Mouse (Mus musculus) spleen, postnatal 36 days (tissue): Measurements from ENCODE around the gene Thoc2.
"Not testable (repeated sequence)": the region's sequence is repeated elsewhere in the genome, so short reads cannot be mapped to it uniquely, and the experiment has no call there.

Experiments
- DNase-seq, 2 experiments: peaks; one replicate each; pipeline ENCODE4 v3.0.0; 2022; ENCODE audit warnings: low spot score in 2 of 2, mixed read lengths in 1 of 2

Thoc2 gene

GRCm38 (mm10) chrX:41920574-41920973 is at the start of gene Thoc2:
Thoc2 (minus strand) TSS chrX:41920674.
- DNase-seq: no peak

- DNase-seq: no peak
Measured at GRCm38 (mm10) chrX:41970096-41970495, 49.6 kb upstream of the Thoc2 start.

- DNase-seq: no peak
Measured at GRCm38 (mm10) chrX:41969341-41969740, 48.9 kb upstream of the Thoc2 start.

DNA sequence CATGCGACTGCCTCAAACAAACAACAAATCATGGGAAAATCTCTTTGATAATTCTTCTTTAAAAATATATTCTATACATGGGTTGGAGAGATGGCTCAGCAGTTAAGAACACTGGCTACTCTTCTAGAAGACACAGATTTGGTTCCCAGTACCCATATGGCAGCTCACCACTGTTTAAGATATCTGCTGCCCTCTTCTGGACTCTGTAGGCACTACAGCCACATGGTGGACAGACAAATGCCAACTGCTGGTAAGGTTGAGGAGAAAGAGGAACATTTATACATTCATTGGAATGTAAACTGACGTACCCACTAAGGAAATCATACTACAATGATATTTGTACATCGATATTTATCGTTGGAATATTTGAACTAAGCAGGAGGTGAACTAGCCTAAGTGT is 36.7 kb upstream of the Thoc2 start:
- peak; percentile 2 to 4 for DNase-seq

DNA sequence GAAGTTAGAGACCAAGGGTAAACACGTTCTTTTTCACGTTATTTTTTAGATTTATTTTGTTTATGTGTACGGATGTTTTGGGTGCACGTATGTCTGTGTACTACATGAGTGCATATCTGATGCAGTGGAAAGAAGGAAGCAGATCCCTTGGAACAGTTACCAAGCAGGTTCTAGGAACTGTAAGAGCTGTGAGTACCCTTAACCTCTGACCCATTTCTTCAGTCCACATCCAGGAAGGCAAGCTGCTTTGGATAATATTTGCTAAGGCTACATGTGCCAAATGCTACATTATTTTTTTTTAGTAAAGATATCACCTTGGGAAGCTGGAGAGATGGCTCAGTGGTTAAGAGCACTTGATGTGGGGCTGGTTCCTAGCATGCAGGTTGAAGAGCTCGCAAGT is 21.4 kb upstream of the Thoc2 start:
- DNase-seq: no peak

DNA sequence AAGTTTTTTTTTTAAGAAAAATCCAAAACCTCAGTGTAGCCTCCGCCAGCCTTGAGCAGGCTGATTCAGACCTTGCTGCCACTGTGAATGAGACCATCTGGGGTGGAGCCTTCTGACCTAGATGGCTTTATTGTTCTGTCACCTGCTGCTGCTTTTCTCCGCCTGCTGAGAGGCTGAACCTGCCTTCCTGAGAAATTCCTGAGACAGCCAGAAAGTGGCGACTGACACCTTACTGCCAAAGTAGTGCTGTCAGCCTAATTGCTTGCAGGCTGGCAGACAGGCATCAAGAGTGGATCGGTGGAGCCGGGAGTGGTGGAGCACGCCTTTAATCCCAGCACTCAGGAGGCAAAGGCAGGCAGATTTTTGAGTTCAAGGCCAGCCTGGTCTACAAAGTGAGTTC is 11.3 kb upstream of the Thoc2 start:
- DNase-seq: not testable (repeated sequence)

GRCm38 (mm10) chrX:41924708-41925107 is 4.2 kb upstream of the Thoc2 start:
- DNase-seq: no peak

DNA sequence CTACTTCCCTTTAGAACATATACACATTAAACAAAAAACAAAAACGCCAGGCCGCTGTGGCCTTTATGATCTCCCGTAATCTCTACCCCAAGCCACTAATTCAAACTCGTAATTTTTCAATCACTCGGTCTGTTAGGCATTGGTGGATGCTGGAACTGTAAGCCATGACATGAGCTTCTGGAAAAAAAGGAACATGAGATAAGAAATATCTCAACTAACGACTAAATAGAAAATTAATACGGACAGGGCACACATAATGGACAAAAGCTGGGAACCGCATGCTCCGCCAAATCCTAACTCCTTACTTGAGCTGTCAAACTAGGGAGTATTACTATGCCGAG is 8.4 kb downstream of the Thoc2 start:
- DNase-seq: no peak

GRCm38 (mm10) chrX:41911390-41912060 is 8.9 kb downstream of the Thoc2 start:
- peak; percentile 89 to 90 for DNase-seq

GRCm38 (mm10) chrX:41910981-41911380 is 9.5 kb downstream of the Thoc2 start:
- peak in 1 of 2 experiments; percentile 3 for DNase-seq

GRCm38 (mm10) chrX:41910471-41910870 is 10.0 kb downstream of the Thoc2 start:
- DNase-seq: no peak

GRCm38 (mm10) chrX:41884759-41885505 is 35.5 kb downstream of the Thoc2 start:
- DNase-seq: no peak

- no peak for DNase-seq
Measured at GRCm38 (mm10) chrX:41876581-41876980, 43.9 kb downstream of the Thoc2 start.

DNA sequence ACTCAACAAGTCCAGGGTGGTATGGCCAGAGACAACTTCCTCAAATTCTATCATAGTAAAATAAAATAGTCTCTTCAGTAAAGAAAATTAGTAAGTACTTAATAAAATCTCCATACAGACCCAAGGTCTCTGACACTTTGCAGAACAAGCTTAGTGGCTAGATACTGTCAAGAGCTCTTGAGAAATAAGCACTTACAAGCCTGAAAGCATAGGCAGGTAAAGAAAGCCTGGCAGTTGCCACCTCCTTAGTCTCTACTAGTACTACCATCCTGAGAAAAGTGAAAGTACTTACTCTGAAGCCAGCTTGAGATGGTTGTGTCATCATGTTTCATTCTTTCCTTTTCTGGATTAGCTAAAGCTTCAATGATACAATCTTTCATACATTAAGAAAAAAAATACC is 82.7 kb downstream of the Thoc2 start:
- DNase-seq: no peak

DNA sequence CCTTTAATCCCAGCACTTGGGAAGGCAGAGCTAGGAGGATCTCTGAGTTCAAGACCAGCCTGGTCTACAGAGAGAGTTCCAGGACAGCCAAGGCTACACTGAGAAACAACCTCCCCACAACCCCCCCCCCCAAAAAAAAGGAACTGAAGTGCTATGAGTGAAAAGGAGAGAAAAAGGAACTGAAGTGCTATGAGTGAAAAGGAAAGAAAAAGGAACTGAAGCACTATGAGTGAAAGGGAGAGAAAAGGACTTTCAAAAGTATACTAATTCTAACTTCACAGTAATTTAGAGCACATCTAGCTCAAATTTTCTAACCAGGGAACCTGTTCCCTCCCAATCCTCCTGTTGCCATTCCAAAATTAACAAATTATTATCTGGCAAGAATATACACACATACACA is 114.9 kb downstream of the Thoc2 start:
- no peak for DNase-seq

- no peak for DNase-seq
Measured at GRCm38 (mm10) chrX:41793303-41793702, 127.2 kb downstream of the Thoc2 start.
